Mouse (Mus musculus): ENCODE data around the gene Lst1. TPM values are rescaled to one million over a fixed set of nuclear protein-coding genes. Genes with fewer than 3 reads are reported as not detected.

The Lst1 gene
- polyA plus RNA-seq, 1 experiment: 2.5 TPM

DNA sequence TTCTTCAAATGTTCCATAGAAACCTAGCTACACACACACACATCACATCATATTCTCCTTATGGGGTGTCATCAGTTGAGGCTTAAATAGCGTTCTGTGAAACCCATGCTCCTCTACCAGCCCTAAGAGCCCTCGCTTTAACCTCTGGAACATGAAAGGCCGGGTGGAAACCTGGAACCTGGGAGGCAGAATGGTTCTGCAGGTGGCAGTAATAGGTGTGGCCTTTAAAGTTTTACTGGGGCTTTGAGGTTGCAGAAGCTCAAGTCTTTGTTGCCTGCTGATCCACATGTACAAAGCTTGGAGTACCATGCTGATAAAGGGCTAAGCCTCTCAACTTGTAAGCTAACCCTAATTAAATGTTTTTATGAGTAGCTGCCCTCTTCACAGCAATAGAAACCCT lies 40.9 kb downstream of the Lst1 start:
- peaks cover 89% of the 10 kb centered on the region for H3K36me3 ChIP-seq (ENCODE audit: control insufficient read depth, insufficient read depth, low read length, poor library complexity, severe bottlenecking)

GRCm38 (mm10) chr17:35146139-35146538 lies 42.1 kb downstream of the Lst1 start:
- no peaks in the 10 kb centered on the region for H3K9me3 ChIP-seq (replicated peaks; ENCODE audit: control insufficient read depth, insufficient read depth, low read length, poor library complexity, severe bottlenecking)
- TF ChIP-seq EP300 (IDR thresholded peaks at IDR 0.05; ENCODE audit: insufficient read depth, low read depth, low read length) (no peak), POLR2A (IDR thresholded peaks at IDR 0.05; ENCODE audit: insufficient read depth, low read length) (no peak)
- H3K4me1 ChIP-seq (ENCODE audit: control insufficient read depth, insufficient read depth, low read length): no peaks in the 10 kb centered on the region

More for the DNA sequence above, 40.9 kb downstream of the Lst1 start:
- H3K9me3 ChIP-seq (replicated peaks; ENCODE audit: control insufficient read depth, insufficient read depth, low read length, poor library complexity, severe bottlenecking): no peaks in the 10 kb centered on the region
- H3K4me3 ChIP-seq (ENCODE audit: low read depth, low read length): no peak overlapping the region
- H3K4me1 ChIP-seq (ENCODE audit: control insufficient read depth, insufficient read depth, low read length): no peaks in the 10 kb centered on the region
- no peak overlapping the region for H3K27ac ChIP-seq (ENCODE audit: insufficient read depth, low read length)
- H3K27me3 ChIP-seq (ENCODE audit: control insufficient read depth, insufficient read depth, low read length, poor library complexity, severe bottlenecking): no peaks in the 10 kb centered on the region
- TF ChIP-seq CTCF (IDR thresholded peaks at IDR 0.05; ENCODE audit: low read depth, low read length): no peak
- TF ChIP-seq EP300 (IDR thresholded peaks at IDR 0.05; ENCODE audit: insufficient read depth, low read depth, low read length): no peak
- no peak for TF ChIP-seq POLR2A (IDR thresholded peaks at IDR 0.05; ENCODE audit: insufficient read depth, low read length)
- H3K9ac ChIP-seq (ENCODE audit: low read depth, poor library complexity, severe bottlenecking): no peak overlapping the region

DNA sequence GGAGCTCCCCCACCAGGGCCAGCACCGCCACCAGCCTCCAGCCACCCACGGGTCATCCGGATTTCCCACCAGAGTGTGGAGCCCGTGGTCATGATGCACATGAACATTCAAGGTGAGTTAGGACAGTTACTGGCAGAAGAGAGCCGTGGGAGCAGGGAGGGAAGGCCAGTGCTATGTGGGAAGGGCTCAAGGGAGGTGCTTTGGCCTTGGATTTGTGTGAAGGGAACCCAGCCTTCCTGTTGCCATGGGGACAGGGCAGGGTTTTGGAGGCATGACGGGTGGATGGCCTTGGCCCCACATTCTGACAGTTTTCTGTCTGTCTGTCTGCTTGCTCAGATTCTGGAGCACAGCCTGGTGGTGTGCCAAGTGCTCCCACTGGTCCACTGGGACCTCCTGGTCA lies 46.3 kb downstream of the Lst1 start:
- TF ChIP-seq EP300 (IDR thresholded peaks at IDR 0.05; ENCODE audit: insufficient read depth, low read depth, low read length): no peak
- TF ChIP-seq POLR2A (IDR thresholded peaks at IDR 0.05; ENCODE audit: insufficient read depth, low read length): no peak
- TF ChIP-seq CTCF (IDR thresholded peaks at IDR 0.05; ENCODE audit: low read depth, low read length): no peak
- no peak overlapping the region for H3K27ac ChIP-seq (ENCODE audit: insufficient read depth, low read length)
- H3K9ac ChIP-seq (ENCODE audit: low read depth, poor library complexity, severe bottlenecking): no peak overlapping the region
- no peak overlapping the region for H3K4me3 ChIP-seq (ENCODE audit: low read depth, low read length)
- no peaks in the 10 kb centered on the region for H3K9me3 ChIP-seq (replicated peaks; ENCODE audit: control insufficient read depth, insufficient read depth, low read length, poor library complexity, severe bottlenecking)
- no peaks in the 10 kb centered on the region for H3K27me3 ChIP-seq (ENCODE audit: control insufficient read depth, insufficient read depth, low read length, poor library complexity, severe bottlenecking)
- peaks cover 78% of the 10 kb centered on the region for H3K36me3 ChIP-seq (ENCODE audit: control insufficient read depth, insufficient read depth, low read length, poor library complexity, severe bottlenecking)
- H3K4me1 ChIP-seq (ENCODE audit: control insufficient read depth, insufficient read depth, low read length): no peaks in the 10 kb centered on the region

More at GRCm38 (mm10) chr17:35146139-35146538, 42.1 kb downstream of the Lst1 start:
- no peak overlapping the region for H3K9ac ChIP-seq (ENCODE audit: low read depth, poor library complexity, severe bottlenecking)
- H3K36me3 ChIP-seq (ENCODE audit: control insufficient read depth, insufficient read depth, low read length, poor library complexity, severe bottlenecking): peaks cover 87% of the 10 kb centered on the region
- H3K27ac ChIP-seq (ENCODE audit: insufficient read depth, low read length): no peak overlapping the region
- H3K4me3 ChIP-seq (ENCODE audit: low read depth, low read length): no peak overlapping the region
- H3K27me3 ChIP-seq (ENCODE audit: control insufficient read depth, insufficient read depth, low read length, poor library complexity, severe bottlenecking): no peaks in the 10 kb centered on the region

DNA sequence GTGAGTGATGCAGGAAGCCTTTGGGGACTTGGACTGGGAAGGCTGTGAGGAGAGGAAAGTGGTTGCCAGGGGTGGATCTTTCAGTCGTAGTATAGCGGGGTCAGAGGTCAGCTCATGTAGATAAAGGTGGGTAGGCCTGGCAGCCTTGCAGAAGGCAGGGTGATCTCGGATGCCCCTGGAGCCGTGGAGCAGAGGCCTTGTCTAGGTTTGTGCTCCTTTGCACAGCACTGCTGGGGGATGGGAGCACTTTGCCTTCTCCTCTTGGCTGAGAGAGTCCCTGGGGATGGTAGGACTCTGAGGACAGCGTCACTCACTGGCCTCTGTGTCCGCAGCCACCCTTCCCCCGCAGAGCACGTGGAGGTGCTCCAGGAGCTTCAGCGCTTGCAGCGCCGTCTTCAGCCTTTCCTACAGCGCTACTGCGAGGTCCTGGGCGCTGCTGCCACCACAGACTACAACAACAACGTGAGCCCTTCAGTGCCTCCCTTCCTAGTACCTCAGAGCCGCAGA lies 47.7 kb downstream of the Lst1 start:
- Histone ChIP-seq H3K9me3 (replicated peaks; ENCODE audit: control insufficient read depth, insufficient read depth, low read length, poor library complexity, severe bottlenecking) (no peaks in the 10 kb centered on the region), H3K4me3 (ENCODE audit: low read depth, low read length) (no peak overlapping the region), H3K9ac (ENCODE audit: low read depth, poor library complexity, severe bottlenecking) (no peak overlapping the region)

DNA sequence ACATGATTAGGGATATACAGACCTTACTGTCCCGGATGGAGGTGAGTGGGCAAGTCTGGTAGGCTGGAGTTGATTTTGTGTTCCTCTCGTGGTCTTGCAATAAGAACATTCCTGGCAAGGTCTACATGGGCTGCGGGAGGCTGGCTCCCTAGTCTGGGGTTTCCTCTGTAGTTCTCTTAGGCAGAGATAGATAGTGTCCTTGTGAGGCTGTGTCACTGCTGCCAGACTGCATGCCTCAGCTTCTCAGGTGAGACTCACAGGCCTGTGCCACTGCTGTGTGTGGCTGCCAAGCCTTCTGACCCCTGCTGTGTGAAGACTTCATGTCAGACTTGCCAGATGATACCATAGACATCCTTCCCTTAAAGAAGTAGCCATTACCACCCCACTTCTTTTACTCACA lies 49.0 kb downstream of the Lst1 start:
- TF ChIP-seq EP300 (IDR thresholded peaks at IDR 0.05; ENCODE audit: insufficient read depth, low read depth, low read length) (no peak), POLR2A (IDR thresholded peaks at IDR 0.05; ENCODE audit: insufficient read depth, low read length) (no peak), CTCF (IDR thresholded peaks at IDR 0.05; ENCODE audit: low read depth, low read length) (no peak)
- H3K4me1 ChIP-seq (ENCODE audit: control insufficient read depth, insufficient read depth, low read length): peaks cover 1% of the 10 kb centered on the region
- no peak overlapping the region for H3K9ac ChIP-seq (ENCODE audit: low read depth, poor library complexity, severe bottlenecking)

More for the DNA sequence above, 47.7 kb downstream of the Lst1 start:
- TF ChIP-seq CTCF (IDR thresholded peaks at IDR 0.05; ENCODE audit: low read depth, low read length) (no peak), EP300 (IDR thresholded peaks at IDR 0.05; ENCODE audit: insufficient read depth, low read depth, low read length) (no peak), POLR2A (IDR thresholded peaks at IDR 0.05; ENCODE audit: insufficient read depth, low read length) (no peak)
- H3K27me3 ChIP-seq (ENCODE audit: control insufficient read depth, insufficient read depth, low read length, poor library complexity, severe bottlenecking): no peaks in the 10 kb centered on the region
- H3K36me3 ChIP-seq (ENCODE audit: control insufficient read depth, insufficient read depth, low read length, poor library complexity, severe bottlenecking): peaks cover 63% of the 10 kb centered on the region
- H3K4me1 ChIP-seq (ENCODE audit: control insufficient read depth, insufficient read depth, low read length): peaks cover 1% of the 10 kb centered on the region
- no peak overlapping the region for H3K27ac ChIP-seq (ENCODE audit: insufficient read depth, low read length)

GRCm38 (mm10) chr17:35135591-35136320 lies 52.5 kb downstream of the Lst1 start:
- Histone ChIP-seq H3K27ac (ENCODE audit: insufficient read depth, low read length) (peak overlapping the region; percentile 42), H3K9ac (ENCODE audit: low read depth, poor library complexity, severe bottlenecking) (peak overlapping the region; percentile 73), H3K36me3 (ENCODE audit: control insufficient read depth, insufficient read depth, low read length, poor library complexity, severe bottlenecking) (peaks cover 22% of the 10 kb centered on the region), H3K4me3 (ENCODE audit: low read depth, low read length) (peak overlapping the region; percentile 82), H3K27me3 (ENCODE audit: control insufficient read depth, insufficient read depth, low read length, poor library complexity, severe bottlenecking) (no peaks in the 10 kb centered on the region), H3K9me3 (replicated peaks; ENCODE audit: control insufficient read depth, insufficient read depth, low read length, poor library complexity, severe bottlenecking) (no peaks in the 10 kb centered on the region), H3K4me1 (ENCODE audit: control insufficient read depth, insufficient read depth, low read length) (peaks cover 1% of the 10 kb centered on the region)
- TF ChIP-seq EP300 (IDR thresholded peaks at IDR 0.05; ENCODE audit: insufficient read depth, low read depth, low read length) (no peak), CTCF (IDR thresholded peaks at IDR 0.05; ENCODE audit: low read depth, low read length) (no peak), POLR2A (IDR thresholded peaks at IDR 0.05; ENCODE audit: insufficient read depth, low read length) (no peak)

More for the DNA sequence above, 49.0 kb downstream of the Lst1 start:
- H3K27ac ChIP-seq (ENCODE audit: insufficient read depth, low read length): no peak overlapping the region
- no peaks in the 10 kb centered on the region for H3K9me3 ChIP-seq (replicated peaks; ENCODE audit: control insufficient read depth, insufficient read depth, low read length, poor library complexity, severe bottlenecking)
- no peak overlapping the region for H3K4me3 ChIP-seq (ENCODE audit: low read depth, low read length)
- no peaks in the 10 kb centered on the region for H3K27me3 ChIP-seq (ENCODE audit: control insufficient read depth, insufficient read depth, low read length, poor library complexity, severe bottlenecking)
- H3K36me3 ChIP-seq (ENCODE audit: control insufficient read depth, insufficient read depth, low read length, poor library complexity, severe bottlenecking): peaks cover 51% of the 10 kb centered on the region

Other genes starting within 250 kb of the Lst1 start
- 2.6 and 3.0 TPM in 2 replicates for gene Hspa1b, start 229.2 kb downstream of the Lst1 start, polyA plus RNA-seq (2011; ENCODE audit: insufficient read depth, insufficient read length, low read depth, missing spikeins)
- not detected in 2 replicates for gene Gm20481, start 218.5 kb downstream of the Lst1 start, polyA plus RNA-seq (2011; ENCODE audit: insufficient read depth, insufficient read length, low read depth, missing spikeins)
- gene Hspa1a, start 216.3 kb downstream of the Lst1 start, polyA plus RNA-seq (2011; ENCODE audit: insufficient read depth, insufficient read length, low read depth, missing spikeins): 1.9 and 2.5 TPM in 2 replicates
- 0.25 TPM in 1 of 2 replicates, not detected in the other for gene Hspa1l, start 215.7 kb downstream of the Lst1 start, polyA plus RNA-seq (2011; ENCODE audit: insufficient read depth, insufficient read length, low read depth, missing spikeins)
- 163 and 166 TPM in 2 replicates for gene Lsm2, start 206.6 kb downstream of the Lst1 start, polyA plus RNA-seq (2011; ENCODE audit: insufficient read depth, insufficient read length, low read depth, missing spikeins)
- gene Vars, start 187.5 kb downstream of the Lst1 start, polyA plus RNA-seq (2011; ENCODE audit: insufficient read depth, insufficient read length, low read depth, missing spikeins): 108 and 123 TPM in 2 replicates
- 0.30 and 0.33 TPM in 2 replicates for gene Vwa7, start 171.9 kb downstream of the Lst1 start, polyA plus RNA-seq (2011; ENCODE audit: insufficient read depth, insufficient read length, low read depth, missing spikeins)
- 1.7 and 3.9 TPM in 2 replicates for gene Sapcd1, start 160.4 kb downstream of the Lst1 start, polyA plus RNA-seq (2011; ENCODE audit: insufficient read depth, insufficient read length, low read depth, missing spikeins)
- 6.7 and 7.4 TPM in 2 replicates for gene Msh5, start 141.7 kb downstream of the Lst1 start, polyA plus RNA-seq (2011; ENCODE audit: insufficient read depth, insufficient read length, low read depth, missing spikeins)
- gene Clic1, start 138.5 kb downstream of the Lst1 start, polyA plus RNA-seq (2011; ENCODE audit: insufficient read depth, insufficient read length, low read depth, missing spikeins): 173 and 182 TPM in 2 replicates
- 92.5 and 101 TPM in 2 replicates for gene Ddah2, start 129.4 kb downstream of the Lst1 start, polyA plus RNA-seq (2011; ENCODE audit: insufficient read depth, insufficient read length, low read depth, missing spikeins)
- 3.7 and 4.0 TPM in 2 replicates for gene Ly6g6c, start 123.1 kb downstream of the Lst1 start, polyA plus RNA-seq (2011; ENCODE audit: insufficient read depth, insufficient read length, low read depth, missing spikeins)
- gene Mpig6b, start 122.3 kb downstream of the Lst1 start, polyA plus RNA-seq (2011; ENCODE audit: insufficient read depth, insufficient read length, low read depth, missing spikeins): 2.8 and 3.3 TPM in 2 replicates
- 27.5 and 31.2 TPM in 2 replicates for gene Ly6g6e, start 111.5 kb downstream of the Lst1 start, polyA plus RNA-seq (2011; ENCODE audit: insufficient read depth, insufficient read length, low read depth, missing spikeins)
- gene Ly6g6d, start 110.4 kb downstream of the Lst1 start, polyA plus RNA-seq (2011; ENCODE audit: insufficient read depth, insufficient read length, low read depth, missing spikeins): 1.3 and 1.9 TPM in 2 replicates
- gene Ly6g6f, start 102.8 kb downstream of the Lst1 start, polyA plus RNA-seq (2011; ENCODE audit: insufficient read depth, insufficient read length, low read depth, missing spikeins): not detected in 2 replicates
- gene Abhd16a, start 99.2 kb downstream of the Lst1 start, polyA plus RNA-seq (2011; ENCODE audit: insufficient read depth, insufficient read length, low read depth, missing spikeins): 12.7 and 15.6 TPM in 2 replicates
- gene Ly6g5c, start 80.2 kb downstream of the Lst1 start, polyA plus RNA-seq (2011; ENCODE audit: insufficient read depth, insufficient read length, low read depth, missing spikeins): not detected in 2 replicates
- gene Ly6g5b, start 73.0 kb downstream of the Lst1 start, polyA plus RNA-seq (2011; ENCODE audit: insufficient read depth, insufficient read length, low read depth, missing spikeins): not detected in 2 replicates
- gene Gpank1, start 67.0 kb downstream of the Lst1 start, polyA plus RNA-seq (2011; ENCODE audit: insufficient read depth, insufficient read length, low read depth, missing spikeins): 18.9 and 19.1 TPM in 2 replicates
- 146 and 173 TPM in 2 replicates for gene Csnk2b, start 66.4 kb downstream of the Lst1 start, polyA plus RNA-seq (2011; ENCODE audit: insufficient read depth, insufficient read length, low read depth, missing spikeins)
- gene D17H6S53E, start 62.1 kb downstream of the Lst1 start, polyA plus RNA-seq (2011; ENCODE audit: insufficient read depth, insufficient read length, low read depth, missing spikeins): 4.3 and 8.1 TPM in 2 replicates
- gene Apom, start 56.4 kb downstream of the Lst1 start, polyA plus RNA-seq (2011; ENCODE audit: insufficient read depth, insufficient read length, low read depth, missing spikeins): not detected in 2 replicates
- gene Bag6, start 53.3 kb downstream of the Lst1 start, polyA plus RNA-seq (2011; ENCODE audit: insufficient read depth, insufficient read length, low read depth, missing spikeins): 231 and 262 TPM in 2 replicates
- 236 and 256 TPM in 2 replicates for gene Prrc2a, start 23.5 kb downstream of the Lst1 start, polyA plus RNA-seq (2011; ENCODE audit: insufficient read depth, insufficient read length, low read depth, missing spikeins)
- gene Aif1, start 12.4 kb downstream of the Lst1 start, polyA plus RNA-seq (2011; ENCODE audit: insufficient read depth, insufficient read length, low read depth, missing spikeins): 2.1 TPM in 1 of 2 replicates, not detected in the other
- gene Ltb, start 6.0 kb upstream of the Lst1 start, polyA plus RNA-seq (2011; ENCODE audit: insufficient read depth, insufficient read length, low read depth, missing spikeins): 10.7 and 14.2 TPM in 2 replicates
- not detected in 2 replicates for gene Tnf, start 13.6 kb upstream of the Lst1 start, polyA plus RNA-seq (2011; ENCODE audit: insufficient read depth, insufficient read length, low read depth, missing spikeins)
- 0.64 TPM in 1 of 2 replicates, not detected in the other for gene Lta, start 16.9 kb upstream of the Lst1 start, polyA plus RNA-seq (2011; ENCODE audit: insufficient read depth, insufficient read length, low read depth, missing spikeins)
- not detected in 2 replicates for gene Gm16181, start 32.4 kb upstream of the Lst1 start, polyA plus RNA-seq (2011; ENCODE audit: insufficient read depth, insufficient read length, low read depth, missing spikeins)
- gene Atp6v1g2, start 45.2 kb upstream of the Lst1 start, polyA plus RNA-seq (2011; ENCODE audit: insufficient read depth, insufficient read length, low read depth, missing spikeins): 2.3 and 4.2 TPM in 2 replicates
- 7.9 and 12.5 TPM in 2 replicates for gene Nfkbil1, start 47.4 kb upstream of the Lst1 start, polyA plus RNA-seq (2011; ENCODE audit: insufficient read depth, insufficient read length, low read depth, missing spikeins)
- gene Ddx39b, start 53.3 kb upstream of the Lst1 start, polyA plus RNA-seq (2011; ENCODE audit: insufficient read depth, insufficient read length, low read depth, missing spikeins): 245 and 258 TPM in 2 replicates
- gene H2-D1, start 74.3 kb upstream of the Lst1 start, polyA plus RNA-seq (2011; ENCODE audit: insufficient read depth, insufficient read length, low read depth, missing spikeins): 19.8 and 23.1 TPM in 2 replicates
- gene H2-Q1, start 132.0 kb upstream of the Lst1 start, polyA plus RNA-seq (2011; ENCODE audit: insufficient read depth, insufficient read length, low read depth, missing spikeins): not detected in 2 replicates
- gene H2-Q2, start 153.8 kb upstream of the Lst1 start, polyA plus RNA-seq (2011; ENCODE audit: insufficient read depth, insufficient read length, low read depth, missing spikeins): 5.6 and 5.8 TPM in 2 replicates
- 10.0 and 11.6 TPM in 2 replicates for gene H2-Q4, start 191.2 kb upstream of the Lst1 start, polyA plus RNA-seq (2011; ENCODE audit: insufficient read depth, insufficient read length, low read depth, missing spikeins)
- 2.1 and 2.2 TPM in 2 replicates for gene H2-Q6, start 236.4 kb upstream of the Lst1 start, polyA plus RNA-seq (2011; ENCODE audit: insufficient read depth, insufficient read length, low read depth, missing spikeins)